Mouse (Mus musculus): ENCODE measurements around the gene Olfr1023.

Olfr1023 gene

GRCm38 (mm10) chr2:85885340-85885739 lies at the start of gene Olfr1023:
Olfr1023 (plus strand) TSS chr2:85885640.
- no peak for DNase-seq (ENCODE audit: low spot score in 2 of 2)

GRCm38 (mm10) chr2:85845383-85845782 lies 40.1 kb upstream of the Olfr1023 start, which contains the start of gene Olfr1019:
Olfr1019 (minus strand) TSS chr2:85845483.
- no peak for DNase-seq (ENCODE audit: low spot score in 2 of 2)

- DNase-seq (ENCODE audit: low spot score in 2 of 2): no peak
Observed at GRCm38 (mm10) chr2:85846730-85847129, 38.7 kb upstream of the Olfr1023 start, which contains the start of gene Olfr1020. Olfr1020 (plus strand) TSS chr2:85847030.

- DNase-seq (ENCODE audit: low spot score in 2 of 2): no peak
Observed at GRCm38 (mm10) chr2:85868294-85868693, 17.1 kb upstream of the Olfr1023 start, which contains the start of gene Olfr1022. Olfr1022 (plus strand) TSS chr2:85868594.

GRCm38 (mm10) chr2:85904952-85905351 lies 19.5 kb downstream of the Olfr1023 start, which contains the start of gene Olfr1024:
Olfr1024 (minus strand) TSS chr2:85905052.
- no peak for DNase-seq (ENCODE audit: low spot score in 2 of 2)

GRCm38 (mm10) chr2:85913197-85913596 lies 27.8 kb downstream of the Olfr1023 start:
- DNase-seq (ENCODE audit: low spot score in 2 of 2): no peak

GRCm38 (mm10) chr2:85914893-85915292 lies 29.5 kb downstream of the Olfr1023 start, which contains the start of gene Olfr1025-ps1:
Olfr1025-ps1 (plus strand) TSS chr2:85915193.
- DNase-seq (ENCODE audit: low spot score in 2 of 2): no peak

- DNase-seq (ENCODE audit: low spot score in 2 of 2): no peak
Observed at GRCm38 (mm10) chr2:85921258-85921657, 35.8 kb downstream of the Olfr1023 start, which contains the start of gene Olfr1026. Olfr1026 (plus strand) TSS chr2:85921558.

Measured in urinary bladder, adult 18-20 months (tissue).